Comparison of ENCODE assay signal across 7 mouse cellular contexts in genomic region chr12:64966101-64966631, GRCm38 (mm10). TPM values are rescaled to one million over a fixed set of nuclear protein-coding genes. Genes with fewer than 3 reads are reported as not detected.
DNase-seq lines count a peak whose midpoint lies in the region; ATAC-seq and TF ChIP-seq lines count a peak whose summit lies in the region.

No protein-coding gene starts in this region.

- H3K36me3 ChIP-seq in G1E (replicated peaks), result peaks cover 16% of the 10 kb centered on the region
- no peaks in the 10 kb centered on the region for H3K36me3 ChIP-seq in hindbrain, embryonic 13.5 days
- no peaks in the 10 kb centered on the region for H3K36me3 ChIP-seq in macrophage (ENCODE audit: inconsistent target)

- TF ChIP-seq CTCF in G1E (IDR thresholded peaks at IDR 0.05; ENCODE audit: low read depth, low read length), result no peak
- TF ChIP-seq CTCF in bone marrow macrophage, adult 2 months (IDR thresholded peaks at IDR 0.05; ENCODE audit: low read depth, low read length), result no peak

- H3K4me3 ChIP-seq in G1E (ENCODE audit: low read depth, low read length) (peak overlapping the region; percentile 91), macrophage (ENCODE audit: inconsistent target) (peak overlapping the region; percentile 87)
- peak overlapping the region; percentile 99 for H3K4me3 ChIP-seq in bone marrow macrophage, adult 2 months (ENCODE audit: insufficient read depth, low read length)
- peak overlapping the region; percentile 94 for H3K4me3 ChIP-seq in hindbrain, embryonic 13.5 days

- no peaks in the 10 kb centered on the region for H3K9me3 ChIP-seq in G1E (replicated peaks)
- no peaks in the 10 kb centered on the region for H3K9me3 ChIP-seq in hindbrain, embryonic 13.5 days

- peak overlapping the region; percentile 72 for H3K27ac ChIP-seq in bone marrow macrophage, adult 2 months (ENCODE audit: insufficient read depth, low read depth, low read length)
- peak overlapping the region; percentile 93 for H3K27ac ChIP-seq in hindbrain, embryonic 13.5 days
- H3K27ac ChIP-seq in macrophage, result peak overlapping the region; percentile 49

- H3K4me2 ChIP-seq in hindbrain, embryonic 13.5 days, result peak overlapping the region; percentile 98

- H3K9ac ChIP-seq in hindbrain, embryonic 13.5 days, result peak overlapping the region; percentile 94

- no peaks in the 10 kb centered on the region for H3K27me3 ChIP-seq in G1E (ENCODE audit: insufficient read depth, low read length)
- H3K27me3 ChIP-seq in hindbrain, embryonic 13.5 days, result no peaks in the 10 kb centered on the region

- WGBS in hindbrain, embryonic 13.5 days, result 0% methylated on average over 44 of the region's 44 CpGs
- under 1% methylated on average over 43 of the region's 44 CpGs for WGBS in macrophage (ENCODE audit: missing documents)

- no peak for ATAC-seq in G1E (ENCODE audit: extremely low read depth, insufficient number of reproducible peaks, low FRiP score, poor library complexity, severe bottlenecking)
- no peak for ATAC-seq in hindbrain, embryonic 13.5 days (ENCODE audit: low FRiP score)

- peaks cover 97% of the 10 kb centered on the region for H3K79me2 ChIP-seq in macrophage (ENCODE audit: inconsistent target)

- no peak for TF ChIP-seq POLR2A in bone marrow macrophage, adult 2 months (IDR thresholded peaks at IDR 0.05; ENCODE audit: borderline replicate concordance, low read depth, low read length)

- peak; percentile 45 for DNase-seq in G1E (ENCODE audit: low spot score)
- DNase-seq in forelimb bud, embryonic 11.5 days (ENCODE audit: low read depth, low spot score), result peak; percentile 25
- DNase-seq in left cerebral cortex, adult 8-10 months (ENCODE audit: low spot score in 2 of 2), result peak; percentile 36 to 39
- DNase-seq in right cerebral cortex, postnatal 25 days, result peak; percentile 56

- peaks cover 42% of the 10 kb centered on the region for H3K4me1 ChIP-seq in G1E (ENCODE audit: insufficient read depth, low read depth, low read length)
- peaks cover 10% of the 10 kb centered on the region for H3K4me1 ChIP-seq in bone marrow macrophage, adult 2 months (ENCODE audit: control insufficient read depth, insufficient read depth, low read length)
- H3K4me1 ChIP-seq in hindbrain, embryonic 13.5 days (replicated peaks), result peaks cover 52% of the 10 kb centered on the region

RNA-seq across cellular contexts. Expression of gene Togaram1, which starts 0.6 kb away (rescaled TPM):
- total RNA-seq in G1E (2014; fragmentation: Nextera tagmentation) (102 and 106 TPM in 2 replicates), G1E (2017) (79.3 and 91.5 TPM in 2 replicates)
- polyA plus RNA-seq in G1E (2012) (11.4 and 12.1 TPM in 2 replicates), macrophage (2018) (12.3 to 16.6 TPM (median 15.6 TPM) in 3 replicates)
- polyA plus RNA-seq in bone marrow macrophage, adult 2 months (2012; ENCODE audit: insufficient read depth, insufficient read length, missing spikeins), result 15.2 and 20.5 TPM in 2 replicates
- polyA plus RNA-seq in hindbrain, embryonic 13.5 days (2015; fragmentation: Nextera tagmentation; extraction: Ambion mirVana), result 24.1 and 24.7 TPM in 2 replicates
- 10 to 100 TPM; 47.7 to 60.5 (median 52.6) TPM for total RNA-seq in left cerebral cortex, adult 8-10 months (2022)
- 100 to 1,000 TPM in 14 of 26 experiments, 10 to 100 TPM in 12; 51.7 to 146 (median 106) TPM for total RNA-seq in macrophage (2018; cell fraction: chromatin; rRNA removed)
- total RNA-seq in macrophage (2018; cell fraction: cytosol; rRNA removed), result 10 to 100 TPM; 11.1 to 24.8 (median 16.1) TPM
- 100 to 1,000 TPM in 1 of 26 experiments, 10 to 100 TPM in 25; 24.9 to 102 (median 58.2) TPM for total RNA-seq in macrophage (2018; cell fraction: nucleus; rRNA removed)

RNA-seq across cellular contexts. Expression of gene Klhl28, which starts 0.8 kb away (rescaled TPM):
- 41.1 and 42.1 TPM in 2 replicates for total RNA-seq in G1E (2014; fragmentation: Nextera tagmentation)
- total RNA-seq in G1E (2017), result 34.9 and 37.9 TPM in 2 replicates
- 0.57 and 0.92 TPM in 2 replicates for polyA plus RNA-seq in G1E (2012)
- 15.8 and 17.3 TPM in 2 replicates for polyA plus RNA-seq in bone marrow macrophage, adult 2 months (2012; ENCODE audit: insufficient read depth, insufficient read length, missing spikeins)
- 29.0 and 30.4 TPM in 2 replicates for polyA plus RNA-seq in hindbrain, embryonic 13.5 days (2015; fragmentation: Nextera tagmentation; extraction: Ambion mirVana)
- total RNA-seq in left cerebral cortex, adult 8-10 months (2022), result 10 to 100 TPM; 20.7 to 23.8 (median 22.0) TPM
- total RNA-seq in macrophage (2018; cell fraction: chromatin; rRNA removed), result 10 to 100 TPM; 13.0 to 52.9 (median 31.3) TPM
- total RNA-seq in macrophage (2018; cell fraction: cytosol; rRNA removed), result 10 to 100 TPM; 10.4 to 21.0 (median 15.3) TPM
- total RNA-seq in macrophage (2018; cell fraction: nucleus; rRNA removed), result 10 to 100 TPM; 16.3 to 65.9 (median 32.3) TPM
- polyA plus RNA-seq in macrophage (2018), result 8.7 to 11.9 TPM (median 8.8 TPM) in 3 replicates

RNA-seq across cellular contexts. Expression of gene Gm527, which starts 48.5 kb away (rescaled TPM):
- total RNA-seq in G1E (2014; fragmentation: Nextera tagmentation), result 7.1 and 13.8 TPM in 2 replicates
- total RNA-seq in G1E (2017), result 16.6 and 17.0 TPM in 2 replicates
- 0.75 and 0.89 TPM in 2 replicates for polyA plus RNA-seq in G1E (2012)
- 1.4 and 1.6 TPM in 2 replicates for polyA plus RNA-seq in bone marrow macrophage, adult 2 months (2012; ENCODE audit: insufficient read depth, insufficient read length, missing spikeins)
- 2.4 and 4.9 TPM in 2 replicates for polyA plus RNA-seq in hindbrain, embryonic 13.5 days (2015; fragmentation: Nextera tagmentation; extraction: Ambion mirVana)
- 10 to 100 TPM; 10.7 to 17.1 (median 15.1) TPM for total RNA-seq in left cerebral cortex, adult 8-10 months (2022)
- total RNA-seq in macrophage (2018; cell fraction: chromatin; rRNA removed), result 1 to 10 TPM in 19 of 26 experiments, under 1 TPM in 1, not detected in 6; 0.59 to 6.6 (median 2.6) TPM
- total RNA-seq in macrophage (2018; cell fraction: cytosol; rRNA removed), result 1 to 10 TPM in 13 of 26 experiments, under 1 TPM in 13; 0.17 to 2.8 (median 1.1) TPM
- 1 to 10 TPM in 22 of 26 experiments, under 1 TPM in 1, not detected in 3; 0.83 to 5.9 (median 2.2) TPM for total RNA-seq in macrophage (2018; cell fraction: nucleus; rRNA removed)
- 1.1 to 1.8 TPM (median 1.5 TPM) in 3 replicates for polyA plus RNA-seq in macrophage (2018)
